Mouse (Mus musculus) layer of hippocampus, adult 9-11 months (tissue): ENCODE results near the gene Prss46.

Source experiments
- DNase-seq: peaks from one replicate; pipeline ENCODE4 v3.0.0; 2022

The Prss46 gene

GRCm38 (mm10) chr9:110901204-110901603 is 56.9 kb downstream of the Prss46 start:
- no peak for DNase-seq

GRCm38 (mm10) chr9:110902271-110902670 is 58.0 kb downstream of the Prss46 start:
- no peak for DNase-seq
